In the genomic region with DNA sequence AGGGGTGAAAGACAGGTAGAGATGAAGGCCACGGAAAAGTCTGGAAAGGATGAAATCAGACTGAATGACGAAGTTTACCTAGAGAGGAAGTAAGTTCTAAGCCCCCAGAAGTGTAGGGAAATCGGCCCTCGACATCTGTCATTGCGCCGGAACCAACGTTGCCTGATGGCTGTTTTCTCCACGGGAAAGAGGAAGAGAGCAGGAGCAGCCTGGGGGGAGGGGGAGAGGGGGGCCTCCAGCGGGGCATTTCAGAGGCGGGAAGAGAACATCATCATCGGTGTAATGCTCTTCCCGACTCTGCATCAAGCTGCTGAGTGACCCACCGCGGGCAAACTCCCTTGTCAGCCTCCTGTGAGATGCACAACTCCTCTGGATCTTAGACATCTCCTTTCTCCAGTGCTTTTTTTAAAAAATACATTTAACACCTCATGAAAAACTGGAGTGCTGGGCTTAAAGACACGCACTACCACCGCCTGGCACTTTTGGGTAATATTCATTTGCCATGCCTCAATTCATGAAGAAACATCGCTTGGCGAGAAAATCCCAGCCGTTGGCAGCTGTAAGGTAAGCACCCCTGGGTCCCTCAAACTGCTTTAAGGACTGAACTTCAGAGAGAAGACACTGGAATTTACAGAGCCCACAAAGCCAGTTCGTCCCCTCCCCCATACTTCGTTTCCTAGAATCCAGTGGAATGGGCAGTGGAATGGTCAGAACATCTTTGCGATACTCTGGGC, we compare ENCODE assay signal across 8 mouse cellular contexts. TPM values are rescaled to one million over a fixed set of nuclear protein-coding genes. Genes with fewer than 3 reads are reported as not detected.
DNase-seq lines count a peak whose midpoint lies in the region; ATAC-seq lines count a peak whose summit lies in the region.

No protein-coding gene starts in this region.

- DNase-seq in heart, embryonic 10.5 days (ENCODE audit: low spot score), result no peak
- DNase-seq in heart, adult 8-10 months (ENCODE audit: low spot score), result no peak
- no peak for DNase-seq in hindbrain, embryonic 14.5 days (ENCODE audit: low spot score)
- no peak for DNase-seq in right cerebral cortex, adult 18-20 months
- no peak for DNase-seq in T-cell, adult 2 months (ENCODE audit: low spot score)
- no peak for DNase-seq in embryo, embryonic 10.5 days (ENCODE audit: low spot score)

- H3K4me3 ChIP-seq in heart, embryonic 10.5 days, result peak overlapping the region; percentile 38
- peak overlapping the region; percentile 8; the same call in 1 of the 2 replicates for H3K4me3 ChIP-seq in hindbrain, embryonic 14.5 days (replicated peaks; ENCODE audit: low read length)

- peak overlapping the region; percentile 79 for H3K27ac ChIP-seq in heart, embryonic 10.5 days
- H3K27ac ChIP-seq in hindbrain, embryonic 14.5 days, result peak overlapping the region; percentile 11; the same call in 1 of the 2 replicates

- H3K9ac ChIP-seq in hindbrain, embryonic 14.5 days, result peak overlapping the region; percentile 36; the same call in 1 of the 2 replicates

- no peaks in the 10 kb centered on the region for H3K36me3 ChIP-seq in heart, embryonic 10.5 days
- no peaks in the 10 kb centered on the region for H3K36me3 ChIP-seq in hindbrain, embryonic 14.5 days (replicated peaks; ENCODE audit: control insufficient read depth, insufficient read depth)

- peak overlapping the region; percentile 42 for H3K4me2 ChIP-seq in hindbrain, embryonic 14.5 days (replicated peaks)

- WGBS in heart, embryonic 10.5 days, result 35% methylated on average over 22 of the region's 22 CpGs
- 61% methylated on average over 22 of the region's 22 CpGs for WGBS in hindbrain, embryonic 14.5 days

- peaks cover 9% of the 10 kb centered on the region; the same call in 1 of the 2 replicates for H3K9me3 ChIP-seq in heart, embryonic 10.5 days
- no peaks in the 10 kb centered on the region for H3K9me3 ChIP-seq in hindbrain, embryonic 14.5 days (ENCODE audit: control insufficient read depth, low read length)

- H3K4me1 ChIP-seq in heart, embryonic 10.5 days, result peaks cover 18% of the 10 kb centered on the region
- H3K4me1 ChIP-seq in hindbrain, embryonic 14.5 days (replicated peaks; ENCODE audit: control insufficient read depth, insufficient read depth, low read length), result no peaks in the 10 kb centered on the region

- H3K27me3 ChIP-seq in heart, embryonic 10.5 days (ENCODE audit: insufficient read depth, poor library complexity, severe bottlenecking), result peaks cover 74% of the 10 kb centered on the region
- no peaks in the 10 kb centered on the region for H3K27me3 ChIP-seq in hindbrain, embryonic 14.5 days (ENCODE audit: control insufficient read depth, insufficient read depth, low read length)

- ATAC-seq in common myeloid progenitor, adult 5-6 weeks (replicated peaks; ENCODE audit: low read depth, poor library complexity, severe bottlenecking), result peak; percentile 50
- ATAC-seq in hindbrain, embryonic 14.5 days (ENCODE audit: low FRiP score), result no peak
- ATAC-seq in megakaryocyte-erythroid progenitor cell, adult 5-6 weeks (replicated peaks; ENCODE audit: low FRiP score, low TSS enrichment, poor library complexity, severe bottlenecking), result peak; percentile 17

RNA-seq across cellular contexts. Expression of a gene that starts 53.0 kb away (rescaled TPM):
- polyA plus RNA-seq in heart, embryonic 10.5 days (2016; fragmentation: Nextera tagmentation; extraction: Ambion mirVana), result 45.2 and 70.6 TPM in 2 replicates
- total RNA-seq in heart, adult 8-10 months (2022), result 10 to 100 TPM; 25.1 to 35.9 (median 30.6) TPM
- 33.4 and 39.1 TPM in 2 replicates for total RNA-seq in common myeloid progenitor, adult 5-6 weeks (2017)
- 109 and 115 TPM in 2 replicates for polyA plus RNA-seq in hindbrain, embryonic 14.5 days (2014; fragmentation: Nextera tagmentation; extraction: Ambion mirVana)
- 29.6 and 36.8 TPM in 2 replicates for total RNA-seq in megakaryocyte-erythroid progenitor cell, adult 5-6 weeks (2014; fragmentation: Nextera tagmentation)
- 27.7 and 28.0 TPM in 2 replicates for total RNA-seq in megakaryocyte-erythroid progenitor cell, adult 5-6 weeks (2017)
